Mouse (Mus musculus): ENCODE measurements around the gene B230217C12Rik.

Gene B230217C12Rik

GRCm38 (mm10) chr11:97840539-97840954 lies at the start of gene B230217C12Rik:
B230217C12Rik (plus strand) TSS chr11:97840780.
- DNase-seq (ENCODE audit: low read depth, low spot score) = peak; percentile 79

GRCm38 (mm10) chr11:97793165-97793564 lies 47.4 kb upstream of the B230217C12Rik start:
- peak; percentile 84 for DNase-seq (ENCODE audit: low read depth, low spot score)

- peak; percentile 80 for DNase-seq (ENCODE audit: low read depth, low spot score)
Measured at GRCm38 (mm10) chr11:97796910-97797309, 43.7 kb upstream of the B230217C12Rik start.

- DNase-seq (ENCODE audit: low read depth, low spot score) = peak; percentile 64
Measured at GRCm38 (mm10) chr11:97797369-97798082, 43.1 kb upstream of the B230217C12Rik start.

GRCm38 (mm10) chr11:97798083-97798435 lies 42.5 kb upstream of the B230217C12Rik start:
- no peak for DNase-seq (ENCODE audit: low read depth, low spot score)

GRCm38 (mm10) chr11:97798782-97799145 lies 41.8 kb upstream of the B230217C12Rik start, which contains the start of gene Lasp1:
Lasp1 (plus strand) TSS chr11:97799000.
- DNase-seq (ENCODE audit: low read depth, low spot score) = peak; percentile 93

GRCm38 (mm10) chr11:97799146-97799993 lies 41.2 kb upstream of the B230217C12Rik start:
- DNase-seq (ENCODE audit: low read depth, low spot score) = peak; percentile 88

- peak; percentile 81 for DNase-seq (ENCODE audit: low read depth, low spot score)
Measured at GRCm38 (mm10) chr11:97799994-97800690, 40.4 kb upstream of the B230217C12Rik start.

GRCm38 (mm10) chr11:97800691-97801408 lies 39.7 kb upstream of the B230217C12Rik start:
- DNase-seq (ENCODE audit: low read depth, low spot score) = peak; percentile 39

- DNase-seq (ENCODE audit: low read depth, low spot score) = peak; percentile 90
Measured at GRCm38 (mm10) chr11:97801409-97802193, 39.0 kb upstream of the B230217C12Rik start.

GRCm38 (mm10) chr11:97802194-97802470 lies 38.4 kb upstream of the B230217C12Rik start:
- DNase-seq (ENCODE audit: low read depth, low spot score) = no peak

GRCm38 (mm10) chr11:97802495-97802894 lies 38.1 kb upstream of the B230217C12Rik start:
- no peak for DNase-seq (ENCODE audit: low read depth, low spot score)

- DNase-seq (ENCODE audit: low read depth, low spot score) = peak; percentile 70
Measured at GRCm38 (mm10) chr11:97803847-97804246, 36.7 kb upstream of the B230217C12Rik start.

- peak; percentile 37 for DNase-seq (ENCODE audit: low read depth, low spot score)
Measured at GRCm38 (mm10) chr11:97804841-97805661, 35.5 kb upstream of the B230217C12Rik start.

- peak; percentile 87 for DNase-seq (ENCODE audit: low read depth, low spot score)
Measured at GRCm38 (mm10) chr11:97805662-97806612, 34.6 kb upstream of the B230217C12Rik start.

GRCm38 (mm10) chr11:97806613-97806964 lies 34.0 kb upstream of the B230217C12Rik start:
- no peak for DNase-seq (ENCODE audit: low read depth, low spot score)

GRCm38 (mm10) chr11:97807626-97808025 lies 33.0 kb upstream of the B230217C12Rik start:
- DNase-seq (ENCODE audit: low read depth, low spot score) = no peak

- peak; percentile 96 for DNase-seq (ENCODE audit: low read depth, low spot score)
Measured at GRCm38 (mm10) chr11:97808093-97808492, 32.5 kb upstream of the B230217C12Rik start.
